Mouse (Mus musculus) E14TG2a.4 (cell line): ENCODE results near the gene Gm6509.
"Not testable (repeated sequence)": the region's sequence is repeated elsewhere in the genome, so short reads cannot be mapped to it uniquely, and the experiment has no call there.

Source experiments
- CTCF ChIP-seq: conservative IDR thresholded peaks from 2 replicates; pipeline ENCODE4 v1.5.1; 2014; ENCODE audit warnings: low read length
- POU5F1 ChIP-seq: IDR thresholded peaks from 2 replicates; pipeline ENCODE4 v1.6.1; 2014; ENCODE audit warnings: low read length, borderline replicate concordance

- TF ChIP-seq CTCF, POU5F1: not testable (repeated sequence)
Observed at GRCm38 (mm10) chr5:94616242-94616641, 7.5 kb upstream of the Gm6509 start, which contains the start of gene Gm3147.
